Mouse (Mus musculus): ENCODE measurements around the gene Atxn2. TPM values are rescaled to one million over a fixed set of nuclear protein-coding genes. Genes with fewer than 3 reads are reported as not detected.
"Not testable (repeated sequence)": the region's sequence is repeated elsewhere in the genome, so short reads cannot be mapped to it uniquely, and the experiment has no call there.

The Atxn2 gene
- polyA plus RNA-seq, 1 experiment from 2014 or later = 54.9 TPM

DNA sequence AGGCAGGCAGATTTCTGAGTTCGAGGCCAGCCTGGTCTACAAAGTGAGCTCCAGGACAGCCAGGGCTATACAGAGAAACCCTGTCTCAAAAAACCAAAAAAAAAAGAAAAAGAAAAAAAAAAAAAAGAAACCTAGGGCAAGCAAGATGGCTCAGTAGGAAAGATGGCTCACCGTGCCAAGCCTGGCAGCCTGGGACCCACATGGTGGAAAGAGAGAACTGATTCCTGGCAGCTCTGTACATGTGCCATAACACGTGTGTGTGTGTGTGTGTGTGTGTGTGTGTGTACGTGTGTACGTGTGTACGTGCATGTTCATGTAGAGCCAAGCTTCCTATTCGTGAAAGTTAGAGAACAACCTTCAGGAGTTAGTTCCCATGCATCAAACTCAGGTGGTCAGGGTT lies 19.7 kb upstream of the Atxn2 start:
- H3K9ac ChIP-seq; H3K9me3 ChIP-seq; H3K27ac ChIP-seq; ATAC-seq (ENCODE audit: low FRiP score, low read depth); H3K4me2 ChIP-seq (replicated peaks); H3K4me3 ChIP-seq; H3K27me3 ChIP-seq; H3K4me1 ChIP-seq: not testable (repeated sequence)
- WGBS = 92% methylated on average over 7 of the region's 7 CpGs
- peaks cover 17% of the 10 kb centered on the region for H3K36me3 ChIP-seq

DNA sequence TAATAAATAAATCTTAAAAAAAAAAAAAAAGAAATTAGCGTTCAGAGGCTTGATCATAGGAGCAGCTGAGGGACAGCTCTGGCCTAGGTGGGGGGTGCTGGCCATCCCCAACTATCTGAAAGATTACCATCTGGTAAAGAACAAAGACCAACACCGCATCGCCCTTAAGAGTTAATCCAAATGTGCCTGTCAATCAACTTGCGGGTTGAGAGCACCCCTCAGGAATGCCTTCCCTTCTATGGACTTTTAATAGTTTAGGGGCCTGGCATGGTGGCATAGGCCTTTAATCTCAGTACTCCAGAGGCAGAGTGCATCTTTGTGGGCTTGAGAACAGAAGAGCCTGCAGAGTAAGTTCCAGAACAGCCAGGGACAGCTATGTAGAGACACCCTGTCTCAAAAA lies 18.2 kb upstream of the Atxn2 start:
- no peaks in the 10 kb centered on the region for H3K9me3 ChIP-seq
- 74% methylated on average over 4 of the region's 4 CpGs for WGBS
- H3K4me1 ChIP-seq = no peaks in the 10 kb centered on the region
- H3K36me3 ChIP-seq = peaks cover 2% of the 10 kb centered on the region; the same call in 1 of the 2 replicates
- H3K4me2 ChIP-seq (replicated peaks) = no peak overlapping the region
- H3K9ac ChIP-seq = no peak overlapping the region
- H3K27me3 ChIP-seq = no peaks in the 10 kb centered on the region
- no peak overlapping the region for H3K4me3 ChIP-seq
- no peak for ATAC-seq (ENCODE audit: low FRiP score, low read depth)
- no peak overlapping the region for H3K27ac ChIP-seq

DNA sequence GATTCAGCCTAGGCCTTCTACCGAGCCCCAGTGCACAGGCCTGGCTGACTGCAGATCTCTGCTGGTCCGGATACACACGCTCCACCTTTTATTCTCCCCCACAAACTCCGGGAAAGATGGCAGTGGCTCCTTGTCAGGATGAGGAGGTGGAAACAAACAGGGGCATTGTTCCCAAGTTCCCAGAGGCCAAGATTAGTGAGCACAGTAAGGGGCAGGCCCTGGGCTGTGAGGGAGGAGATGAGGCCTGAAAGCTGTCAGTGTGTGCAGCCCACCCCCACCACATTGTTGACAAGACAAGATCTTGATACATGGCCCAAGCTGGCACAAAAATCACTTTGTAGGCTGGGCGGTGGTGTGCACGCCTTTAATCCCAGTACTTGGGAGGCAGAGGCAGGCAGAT lies 14.4 kb upstream of the Atxn2 start:
- Histone ChIP-seq H3K27ac (no peak overlapping the region), H3K9me3 (no peaks in the 10 kb centered on the region), H3K4me3 (no peak overlapping the region), H3K36me3 (no peaks in the 10 kb centered on the region), H3K4me2 (replicated peaks) (no peak overlapping the region), H3K27me3 (no peaks in the 10 kb centered on the region), H3K9ac (no peak overlapping the region), H3K4me1 (no peaks in the 10 kb centered on the region)
- 78% methylated on average over 6 of the region's 6 CpGs for WGBS
- ATAC-seq (ENCODE audit: low FRiP score, low read depth) = no peak

DNA sequence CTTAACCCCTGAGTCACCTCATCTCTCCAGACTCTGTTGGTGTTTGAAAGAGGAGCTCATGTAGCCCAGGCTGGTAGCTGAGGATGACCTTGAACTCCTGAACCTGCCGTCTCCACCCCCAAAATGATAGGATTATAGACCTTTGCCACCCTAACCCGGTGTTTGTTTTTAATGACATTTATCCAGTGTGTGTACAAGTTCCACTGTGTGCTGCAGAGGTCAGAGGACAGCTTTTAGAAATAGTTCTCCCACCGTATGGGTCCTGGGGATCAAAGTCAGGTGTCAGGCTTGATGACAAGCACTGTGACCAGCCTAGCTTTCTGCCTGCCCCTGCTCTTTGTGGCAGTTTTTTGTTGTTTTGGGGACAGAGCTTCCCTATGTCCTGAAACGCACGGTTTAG lies 11.2 kb upstream of the Atxn2 start:
- Histone ChIP-seq H3K27ac (no peak overlapping the region), H3K4me2 (replicated peaks) (no peak overlapping the region), H3K4me1 (0 out of 2 replicates have a peak, but pooled peaks cover 6% of the 10 kb centered on the region), H3K27me3 (no peaks in the 10 kb centered on the region), H3K9ac (no peak overlapping the region), H3K9me3 (no peaks in the 10 kb centered on the region), H3K36me3 (no peaks in the 10 kb centered on the region), H3K4me3 (no peak overlapping the region)
- ATAC-seq (ENCODE audit: low FRiP score, low read depth) = no peak
- WGBS = 59% methylated on average over 5 of the region's 5 CpGs

DNA sequence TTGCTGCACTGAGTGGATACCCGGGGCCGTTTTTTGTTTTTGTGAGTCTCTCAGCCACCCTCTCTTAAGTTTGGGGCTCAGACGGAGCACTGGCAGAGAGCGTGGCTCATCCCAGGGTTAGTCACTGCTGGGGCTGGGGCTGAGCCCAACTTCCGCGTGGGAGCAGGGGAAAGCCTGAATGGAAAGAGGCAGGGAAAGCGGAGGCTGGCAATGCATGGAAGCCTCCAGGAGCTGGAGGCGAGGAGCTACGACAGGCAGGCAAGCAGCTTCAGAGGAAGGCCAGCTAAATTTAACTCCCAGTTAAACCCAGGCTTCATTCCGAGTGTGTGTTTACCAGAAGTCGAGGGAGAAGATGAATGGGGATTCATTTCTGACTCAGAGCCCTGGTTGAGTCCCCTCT lies 10.6 kb upstream of the Atxn2 start:
- Histone ChIP-seq H3K9ac (peak overlapping the region; percentile 5; the same call in 1 of the 2 replicates), H3K4me3 (no peak overlapping the region), H3K27ac (no peak overlapping the region), H3K9me3 (no peaks in the 10 kb centered on the region), H3K27me3 (no peaks in the 10 kb centered on the region), H3K4me2 (replicated peaks) (0 out of 2 replicates have a peak overlapping the region, but pooled peaks have one; percentile 1), H3K4me1 (0 out of 2 replicates have a peak, but pooled peaks cover 7% of the 10 kb centered on the region), H3K36me3 (no peaks in the 10 kb centered on the region)
- no peak for ATAC-seq (ENCODE audit: low FRiP score, low read depth)
- WGBS = 30% methylated on average over 11 of the region's 11 CpGs

DNA sequence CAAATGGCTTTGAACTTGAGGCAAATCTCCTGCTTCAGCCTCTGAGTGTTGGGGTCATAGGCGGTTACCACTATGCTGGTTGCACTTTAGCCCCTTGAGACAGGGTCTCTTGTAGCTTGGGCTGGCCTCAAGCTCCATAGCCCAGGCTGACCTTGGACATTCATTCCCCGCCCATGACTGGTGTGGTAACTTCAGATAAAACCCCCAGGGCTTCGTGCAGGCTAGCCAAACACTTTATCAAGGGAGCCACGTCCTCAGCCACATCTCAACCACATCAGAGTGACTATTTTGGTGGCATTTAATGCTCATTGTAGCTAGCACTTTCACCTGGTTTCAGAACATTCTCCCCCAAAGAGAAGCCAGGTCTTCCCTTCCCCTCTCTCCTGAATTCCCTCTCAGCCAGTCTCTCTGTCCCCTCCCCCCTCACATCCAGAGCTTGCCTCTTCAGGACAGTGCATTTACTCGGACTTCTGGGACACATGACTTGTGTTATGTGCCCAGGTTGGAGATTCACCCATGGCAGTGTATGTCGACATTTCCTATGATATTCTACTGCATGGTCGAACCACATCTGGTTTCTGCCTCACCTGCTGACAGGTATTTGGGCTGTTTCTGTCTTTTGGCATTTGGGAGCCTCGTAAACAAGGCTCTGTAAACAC lies 9.9 kb upstream of the Atxn2 start:
- Histone ChIP-seq H3K4me3 (no peak overlapping the region), H3K36me3 (no peaks in the 10 kb centered on the region), H3K27ac (no peak overlapping the region), H3K9me3 (no peaks in the 10 kb centered on the region), H3K9ac (no peak overlapping the region), H3K27me3 (no peaks in the 10 kb centered on the region), H3K4me2 (replicated peaks) (no peak overlapping the region), H3K4me1 (0 out of 2 replicates have a peak, but pooled peaks cover 7% of the 10 kb centered on the region)
- ATAC-seq (ENCODE audit: low FRiP score, low read depth) = no peak
- 56% methylated on average over 8 of the region's 8 CpGs for WGBS

DNA sequence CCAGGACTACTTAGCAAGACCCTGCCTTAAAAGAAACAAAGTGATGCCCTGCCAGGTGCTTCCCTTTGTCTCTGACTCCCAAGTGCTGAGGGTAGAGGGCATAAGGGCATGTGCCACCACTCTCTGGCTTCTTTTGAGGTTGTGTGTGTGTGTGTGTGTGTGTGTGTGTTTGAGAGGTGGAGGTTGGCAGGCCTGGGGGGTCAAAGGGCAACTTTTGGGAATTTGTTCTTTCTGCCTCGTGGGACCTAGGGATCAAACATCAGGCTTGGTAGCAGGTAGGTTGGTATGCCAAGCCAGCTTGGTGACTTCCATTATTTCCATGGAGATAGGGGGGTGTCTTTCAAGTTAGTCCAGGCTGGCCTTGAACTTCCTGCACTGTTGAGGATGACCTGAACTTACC lies 7.8 kb upstream of the Atxn2 start:
- H3K4me1 ChIP-seq = 0 out of 2 replicates have a peak, but pooled peaks cover 7% of the 10 kb centered on the region
- 50% methylated on average over 1 of the region's 1 CpGs for WGBS
- H3K27me3 ChIP-seq = no peaks in the 10 kb centered on the region
- H3K9me3 ChIP-seq = no peaks in the 10 kb centered on the region
- no peaks in the 10 kb centered on the region for H3K36me3 ChIP-seq
- no peak overlapping the region for H3K4me2 ChIP-seq (replicated peaks)
- H3K4me3 ChIP-seq = no peak overlapping the region
- ATAC-seq (ENCODE audit: low FRiP score, low read depth) = no peak
- no peak overlapping the region for H3K9ac ChIP-seq
- H3K27ac ChIP-seq = no peak overlapping the region

DNA sequence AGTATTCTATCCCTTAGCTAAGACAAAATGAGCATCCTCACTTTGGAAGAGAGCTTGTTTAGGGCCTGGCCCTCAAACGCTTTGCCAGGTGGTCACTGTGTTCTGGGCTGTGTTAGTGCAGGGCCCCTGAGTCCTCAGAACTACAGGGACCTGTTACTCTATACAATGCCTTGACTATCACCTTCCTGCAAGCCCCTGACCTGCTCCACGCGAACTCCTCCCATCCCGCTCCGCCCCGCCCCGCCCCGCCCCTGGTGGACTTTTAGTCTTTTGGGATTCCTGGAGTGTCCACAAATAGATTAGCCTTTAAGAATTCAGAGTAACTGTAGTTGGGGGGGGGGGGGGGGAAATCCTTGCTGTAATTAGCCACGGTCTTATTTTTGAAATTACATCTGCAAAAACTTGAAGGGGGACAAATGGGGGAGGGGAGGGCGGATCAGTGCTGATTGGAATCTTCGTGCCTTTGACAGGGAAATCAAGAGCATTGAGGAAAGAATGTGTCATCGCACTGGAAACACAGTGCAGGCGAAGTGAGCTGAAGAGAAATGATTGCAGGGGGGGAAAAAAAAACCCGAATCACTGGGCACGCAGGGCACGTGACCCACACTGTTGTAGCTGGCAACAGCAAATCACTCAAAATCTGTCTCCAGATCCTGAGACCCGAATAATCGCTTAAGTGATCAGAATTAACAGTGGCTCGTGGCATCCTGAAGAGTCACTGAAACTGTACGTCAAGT lies 6.5 kb upstream of the Atxn2 start:
- H3K9me3 ChIP-seq = no peaks in the 10 kb centered on the region
- no peaks in the 10 kb centered on the region for H3K36me3 ChIP-seq
- H3K4me1 ChIP-seq = 0 out of 2 replicates have a peak, but pooled peaks cover 7% of the 10 kb centered on the region
- peak overlapping the region; percentile 50; the same call in 1 of the 2 replicates for H3K9ac ChIP-seq
- no peaks in the 10 kb centered on the region for H3K27me3 ChIP-seq
- no peak overlapping the region for H3K27ac ChIP-seq
- peak overlapping the region; percentile 54 for H3K4me2 ChIP-seq (replicated peaks)
- ATAC-seq (ENCODE audit: low FRiP score, low read depth) = no peak
- H3K4me3 ChIP-seq = peak overlapping the region; percentile 20
- 12% methylated on average over 20 of the region's 20 CpGs for WGBS

DNA sequence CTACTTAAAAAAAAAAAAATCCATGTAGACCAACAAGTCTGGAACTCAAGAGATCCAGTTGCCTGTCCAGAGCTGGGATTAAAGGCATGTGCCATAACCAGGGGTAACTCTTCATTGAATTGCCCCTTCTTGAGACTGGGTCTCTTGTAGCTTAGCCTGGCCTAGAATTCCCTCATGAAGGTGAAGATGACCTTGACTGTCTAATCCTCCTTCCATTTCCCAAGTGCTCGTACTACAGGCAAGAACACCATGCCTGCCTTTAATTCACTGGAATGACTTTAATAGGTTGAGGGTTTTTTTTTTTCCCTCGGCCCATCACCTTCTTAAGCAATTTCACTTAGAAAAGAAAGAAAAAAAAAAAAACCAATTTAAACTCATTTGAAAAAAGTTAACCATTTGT lies 735 bp upstream of the Atxn2 start:
- Histone ChIP-seq H3K4me3 (peak overlapping the region; percentile 97), H3K9me3 (no peaks in the 10 kb centered on the region), H3K27me3 (no peaks in the 10 kb centered on the region), H3K27ac (no peak overlapping the region), H3K36me3 (no peaks in the 10 kb centered on the region), H3K4me1 (peaks cover 27% of the 10 kb centered on the region), H3K9ac (no peak overlapping the region), H3K4me2 (replicated peaks) (peak overlapping the region; percentile 80)
- WGBS = 33% methylated on average over 2 of the region's 2 CpGs
- ATAC-seq (ENCODE audit: low FRiP score, low read depth) = no peak

DNA sequence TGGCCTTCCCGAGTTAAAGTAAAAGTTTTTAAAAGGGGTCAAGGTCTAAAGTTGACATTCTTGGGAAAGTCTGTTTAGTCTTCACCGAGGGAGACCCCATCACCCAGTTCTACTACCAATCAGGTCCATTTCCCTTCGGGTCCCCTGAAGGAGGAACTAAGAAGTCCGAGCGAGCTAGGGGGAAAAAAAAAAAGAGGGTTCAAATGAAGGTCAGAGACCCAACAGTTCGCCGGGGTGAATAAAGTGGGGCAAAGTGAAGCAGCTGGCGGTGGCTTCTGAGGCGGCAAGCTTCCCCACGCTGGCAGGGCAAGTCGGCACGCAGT lies 325 bp upstream of the Atxn2 start:
- peak overlapping the region; percentile 95 for H3K27ac ChIP-seq
- no peaks in the 10 kb centered on the region for H3K9me3 ChIP-seq
- H3K9ac ChIP-seq = peak overlapping the region; percentile 97
- under 1% methylated on average over 12 of the region's 12 CpGs for WGBS
- H3K4me1 ChIP-seq = peaks cover 31% of the 10 kb centered on the region
- H3K4me3 ChIP-seq = peak overlapping the region; percentile 97
- H3K36me3 ChIP-seq = no peaks in the 10 kb centered on the region
- ATAC-seq (ENCODE audit: low FRiP score, low read depth) = no peak
- no peaks in the 10 kb centered on the region for H3K27me3 ChIP-seq
- peak overlapping the region; percentile 80 for H3K4me2 ChIP-seq (replicated peaks)

DNA sequence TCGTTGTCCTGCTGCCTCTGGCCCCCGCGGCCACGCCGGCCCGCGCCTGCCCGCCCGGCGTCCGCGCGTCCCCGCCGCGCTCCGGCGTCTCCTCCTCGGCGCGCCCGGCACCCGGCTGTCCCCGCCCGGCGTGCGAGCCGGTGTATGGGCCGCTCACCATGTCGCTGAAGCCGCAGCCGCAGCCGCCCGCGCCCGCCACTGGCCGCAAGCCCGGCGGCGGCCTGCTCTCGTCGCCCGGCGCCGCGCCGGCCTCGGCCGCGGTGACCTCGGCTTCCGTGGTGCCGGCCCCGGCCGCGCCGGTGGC lies 743 bp downstream of the Atxn2 start:
- Histone ChIP-seq H3K27me3 (no peaks in the 10 kb centered on the region), H3K9ac (peak overlapping the region; percentile 97), H3K36me3 (no peaks in the 10 kb centered on the region; the same call in 1 of the 2 replicates), H3K4me2 (replicated peaks) (peak overlapping the region; percentile 89), H3K9me3 (no peaks in the 10 kb centered on the region), H3K4me3 (peak overlapping the region; percentile 97), H3K4me1 (peaks cover 37% of the 10 kb centered on the region), H3K27ac (peak overlapping the region; percentile 95)
- peak; percentile 39 for ATAC-seq (ENCODE audit: low FRiP score, low read depth)
- 0% methylated on average over 28 of the region's 57 CpGs for WGBS

DNA sequence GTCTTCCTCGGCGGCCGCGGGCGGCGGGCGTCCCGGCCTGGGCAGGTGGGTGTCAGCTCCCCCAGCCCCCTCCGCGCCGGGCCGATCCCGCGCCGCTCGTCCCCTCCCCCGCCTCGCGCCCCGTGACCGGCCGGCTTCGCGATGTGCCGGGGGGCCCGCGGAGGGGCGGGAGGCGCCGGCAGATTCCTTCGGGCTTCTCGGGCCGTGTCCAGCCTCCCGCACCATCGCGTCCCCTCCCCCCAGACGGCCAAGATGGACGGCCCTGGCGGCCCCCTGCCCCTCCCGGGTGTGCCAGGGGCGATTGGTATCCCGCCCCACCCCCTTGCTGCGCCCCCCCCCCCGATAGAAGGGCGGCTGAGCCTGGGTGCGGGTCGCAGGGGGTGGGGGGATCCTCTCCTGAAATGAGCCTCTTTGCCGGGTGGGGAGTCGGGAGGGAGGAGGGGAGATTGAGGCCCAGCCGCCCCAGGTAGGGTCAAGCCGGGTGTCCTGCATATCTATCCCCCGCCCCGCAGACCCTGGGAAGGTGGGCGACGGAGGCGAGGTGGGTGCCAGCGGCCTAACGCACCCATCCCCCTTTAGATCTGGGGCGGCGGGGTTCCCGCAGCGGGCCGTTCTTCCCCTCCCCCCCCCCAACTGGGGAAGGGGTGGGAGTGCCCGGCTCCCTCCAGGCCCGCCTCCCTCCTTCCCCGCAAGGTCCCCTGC lies 1.2 kb downstream of the Atxn2 start:
- H3K36me3 ChIP-seq = peaks cover 3% of the 10 kb centered on the region; the same call in 1 of the 2 replicates
- WGBS = under 1% methylated on average over 39 of the region's 66 CpGs
- ATAC-seq (ENCODE audit: low FRiP score, low read depth) = peak; percentile 33
- H3K27me3 ChIP-seq = no peaks in the 10 kb centered on the region
- peak overlapping the region; percentile 97 for H3K4me3 ChIP-seq
- peak overlapping the region; percentile 89 for H3K4me2 ChIP-seq (replicated peaks)
- peak overlapping the region; percentile 95 for H3K27ac ChIP-seq
- no peaks in the 10 kb centered on the region for H3K9me3 ChIP-seq
- H3K9ac ChIP-seq = peak overlapping the region; percentile 97
- H3K4me1 ChIP-seq = peaks cover 37% of the 10 kb centered on the region
